Mouse (Mus musculus) left cerebral cortex, adult 8-10 months (tissue): ENCODE data around the gene Rnf181. TPM values are rescaled to one million over a fixed set of nuclear protein-coding genes. Genes with fewer than 3 reads are reported as not detected.

Experiments used
- DNase-seq, 2 experiments: peaks; one replicate each; pipeline ENCODE4 v3.0.0; 2022; ENCODE audit warnings: low spot score in 2 of 2
- total RNA-seq, 4 experiments: library from RNA; stranded (reverse); gene quantifications; 2 replicates each; pipeline ENCODE4 v1.2.4; 2022

Rnf181 gene
- total RNA-seq, 4 experiments from 2014 or later, result 76.4 to 85.1 (median 81.5) TPM

DNA sequence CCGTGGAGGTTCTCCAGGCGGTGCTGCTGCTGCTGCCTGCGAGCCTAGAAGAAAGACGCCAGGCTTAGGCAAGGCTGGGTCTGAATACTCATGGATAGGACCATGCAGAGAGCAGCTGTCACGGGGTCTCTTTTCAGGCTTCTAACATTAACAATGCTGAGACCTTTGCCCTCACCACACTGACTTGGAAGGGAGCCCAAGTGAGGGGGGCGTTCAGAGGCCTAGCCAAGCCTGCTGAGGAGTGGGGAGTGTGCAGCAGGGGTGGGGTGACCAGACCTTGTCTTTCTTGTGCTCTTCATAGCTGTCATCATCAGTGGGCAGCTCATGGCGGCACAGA, 6.2 kb downstream of the Rnf181 start:
- no peak for DNase-seq

DNA sequence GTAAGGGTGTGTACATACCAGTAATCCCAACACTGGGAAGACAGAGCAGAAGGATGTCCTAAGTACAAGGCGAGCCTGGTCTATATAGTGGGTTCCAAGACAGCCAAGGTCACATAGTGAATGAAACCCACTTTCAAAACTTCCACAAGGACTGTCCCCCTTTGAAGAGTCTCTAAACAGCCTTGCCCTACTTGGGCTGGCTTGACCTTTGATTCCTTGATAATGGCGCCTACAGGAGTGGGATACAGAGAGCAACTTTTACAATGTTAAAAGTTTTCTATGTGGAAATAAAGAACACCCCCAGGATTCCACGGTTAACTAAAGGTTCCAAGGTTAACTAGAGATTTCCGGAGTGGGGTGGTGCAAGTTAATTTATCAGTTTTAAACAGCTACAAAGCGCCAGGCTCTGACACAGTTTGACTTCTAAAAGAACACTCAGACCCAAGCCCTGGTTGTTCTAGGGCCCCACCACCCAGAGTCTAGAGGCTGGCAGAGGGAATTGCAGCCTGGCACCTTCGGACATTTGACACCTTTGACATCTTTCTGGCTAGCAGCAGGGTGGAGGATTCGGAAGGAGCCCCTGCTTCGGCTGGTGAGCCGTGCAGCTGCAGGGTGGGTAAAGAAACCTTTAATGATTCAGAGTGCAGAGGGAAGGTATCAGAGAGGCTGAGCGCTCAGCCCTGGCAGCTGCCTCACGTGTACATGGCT, 6.7 kb downstream of the Rnf181 start:
- no peak for DNase-seq

DNA sequence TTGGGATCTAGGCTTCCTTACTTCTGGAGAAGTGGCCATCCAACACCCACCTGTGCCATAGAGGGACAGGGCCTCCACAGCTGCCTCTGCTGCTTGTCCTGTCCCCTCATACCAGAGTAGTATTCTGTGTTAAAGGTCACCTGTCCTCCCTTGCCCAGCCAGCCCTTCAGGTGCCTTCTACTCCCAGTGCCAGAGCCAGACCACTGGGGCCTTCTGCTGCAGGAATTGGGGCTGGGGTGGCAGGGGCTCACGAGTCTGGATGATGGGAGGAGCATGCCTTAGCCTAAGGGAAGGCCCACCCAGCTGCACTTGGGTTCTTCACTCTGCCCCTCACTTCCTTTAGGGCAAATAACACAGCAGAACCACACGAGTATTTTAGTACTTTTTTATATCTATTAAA, 7.4 kb downstream of the Rnf181 start:
- no peak for DNase-seq

DNA sequence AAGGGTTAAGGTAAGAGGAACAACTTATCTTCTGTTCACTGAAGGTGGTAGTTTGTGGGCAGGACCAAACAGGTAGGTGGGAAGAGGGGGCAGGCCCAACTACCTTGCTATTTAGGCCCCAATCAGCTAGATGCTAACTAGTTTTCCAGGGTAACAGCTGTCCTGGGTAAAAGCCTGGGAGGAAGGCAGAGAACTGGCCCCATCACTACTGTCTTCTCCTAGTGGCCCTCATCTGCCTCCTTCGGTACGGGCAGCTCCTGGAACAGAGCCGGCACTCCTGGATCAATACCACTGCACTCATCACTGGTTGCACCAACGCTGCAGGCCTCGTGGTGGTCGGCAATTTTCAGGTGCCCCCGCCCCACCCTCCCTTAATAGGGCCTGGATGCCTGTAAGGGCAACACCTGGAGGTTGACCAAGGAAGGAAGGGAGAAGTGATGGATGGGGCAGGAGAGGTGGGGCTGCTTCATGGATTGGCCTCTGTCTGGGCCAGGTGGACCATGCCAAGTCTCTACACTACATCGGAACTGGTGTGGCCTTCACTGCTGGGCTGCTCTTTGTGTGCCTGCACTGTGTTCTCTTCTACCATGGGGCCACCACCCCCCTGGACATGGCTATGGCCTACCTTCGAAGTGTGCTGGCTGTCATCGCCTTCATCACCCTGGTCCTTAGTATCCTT, 8.5 kb downstream of the Rnf181 start:
- DNase-seq, result no peak

DNA sequence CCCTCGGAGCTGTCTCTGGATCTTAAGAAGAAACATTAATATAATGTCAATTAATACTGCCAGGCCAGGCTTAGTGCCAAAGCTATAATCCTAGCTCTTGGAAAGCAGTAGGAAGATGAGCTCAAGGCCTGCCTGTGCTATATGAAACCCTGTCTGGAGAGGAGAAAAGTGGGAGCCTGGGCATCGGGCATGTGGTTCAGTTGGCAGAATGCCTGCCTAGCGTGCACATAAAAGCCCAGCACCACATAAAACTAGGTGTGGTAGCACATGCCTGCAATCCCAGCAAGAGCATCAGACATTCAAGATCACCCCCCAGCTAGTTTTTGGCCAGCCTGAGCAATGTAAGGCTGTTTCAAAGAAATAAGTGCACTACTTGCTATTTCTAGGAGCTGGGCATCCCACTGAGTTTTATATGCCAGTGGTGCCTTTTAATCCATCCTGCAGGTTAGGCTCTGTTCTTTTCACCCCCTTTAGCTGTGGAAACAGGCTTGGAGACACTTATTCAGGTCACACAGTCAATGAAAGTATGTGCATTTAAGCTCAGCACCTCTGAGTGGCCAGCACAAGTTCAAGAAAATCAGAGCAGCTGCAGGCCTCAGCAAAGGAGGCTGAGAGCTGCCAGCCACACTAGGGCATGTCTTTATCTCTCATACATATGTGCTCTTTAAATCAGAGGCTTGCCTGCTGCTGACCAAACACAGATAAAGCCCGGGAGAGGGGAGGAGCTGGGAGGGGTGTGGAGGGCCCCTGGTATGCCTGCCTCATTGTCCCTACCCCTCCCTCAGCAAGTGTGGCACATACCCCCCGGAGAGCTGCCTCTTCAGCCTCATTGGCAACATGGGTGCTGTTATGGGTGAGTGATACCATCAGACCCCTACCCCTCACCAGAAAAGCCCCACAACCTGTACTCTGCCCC, 9.3 kb downstream of the Rnf181 start:
- no peak for DNase-seq

DNA sequence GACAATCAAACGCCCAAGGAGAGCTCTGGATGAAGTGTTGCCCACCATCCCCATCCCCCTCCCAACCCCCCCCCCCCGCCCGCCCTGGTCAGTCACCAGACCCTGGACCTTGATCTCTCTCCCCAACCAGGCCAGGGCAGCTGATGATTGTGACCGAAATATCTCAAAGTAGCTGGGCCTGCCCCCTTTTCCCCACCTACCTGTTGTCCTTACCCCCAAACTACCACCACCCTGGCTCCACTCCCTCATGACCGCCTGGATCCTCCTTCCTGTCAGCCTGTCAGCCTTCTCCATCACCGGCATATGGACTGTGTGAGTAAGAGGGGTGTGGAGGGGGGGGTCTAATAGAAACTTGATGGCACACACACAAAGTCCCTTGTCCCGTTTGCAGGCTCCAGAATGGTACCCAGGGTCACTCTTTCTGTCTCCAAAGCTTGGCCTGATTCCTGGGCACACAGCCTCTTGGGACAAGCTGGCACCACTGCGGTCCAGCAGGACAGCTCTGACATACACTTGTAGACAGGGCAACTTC, 10.7 kb downstream of the Rnf181 start:
- DNase-seq, result no peak

DNA sequence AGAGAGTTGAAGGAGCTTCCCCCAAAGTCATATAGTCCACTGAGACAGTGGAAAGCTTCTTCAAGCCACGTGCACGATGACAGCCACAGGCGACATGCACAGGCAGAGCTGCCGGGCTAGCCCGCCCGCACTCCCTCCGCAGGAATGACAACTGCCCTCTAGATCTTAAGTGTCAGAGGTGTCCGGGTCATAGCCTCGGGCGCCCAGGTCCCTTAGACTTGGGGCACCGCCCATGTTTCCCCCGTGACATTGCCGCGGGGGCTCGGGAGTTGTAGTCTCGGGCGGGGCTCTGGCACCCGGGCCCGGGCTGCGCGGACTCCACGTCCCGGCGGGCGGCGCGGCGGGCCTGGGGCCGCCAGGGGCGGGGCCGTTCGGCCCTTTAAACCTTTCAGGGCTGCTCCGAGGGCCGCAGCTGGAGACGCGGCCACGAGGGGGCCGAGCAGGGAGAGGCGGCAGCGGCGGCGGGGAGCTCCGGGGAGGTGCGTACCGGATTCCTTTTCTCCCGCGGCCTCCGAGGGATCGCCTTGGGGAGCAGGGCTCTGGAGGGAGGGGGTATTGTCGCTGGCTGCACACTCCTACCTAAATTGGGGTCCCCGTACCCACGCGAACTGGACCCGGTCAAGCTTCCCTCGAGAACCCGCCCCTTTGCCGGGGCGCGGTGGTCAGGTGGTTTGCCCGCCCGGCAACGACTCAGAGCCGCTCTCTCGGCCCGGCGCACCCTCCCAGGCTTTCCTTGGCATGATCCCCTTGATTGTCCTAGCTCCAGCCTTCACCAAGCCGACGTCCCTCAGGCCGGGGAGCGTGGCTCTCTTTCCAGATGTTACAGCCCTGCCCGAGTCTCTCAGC, 11.5 kb downstream of the Rnf181 start, which contains the start of gene Tmem150a:
TSS of gene Tmem150a (plus strand) at position 382 of the 846 bp plus-strand sequence.
- DNase-seq, result peak; percentile 63 to 70

DNA sequence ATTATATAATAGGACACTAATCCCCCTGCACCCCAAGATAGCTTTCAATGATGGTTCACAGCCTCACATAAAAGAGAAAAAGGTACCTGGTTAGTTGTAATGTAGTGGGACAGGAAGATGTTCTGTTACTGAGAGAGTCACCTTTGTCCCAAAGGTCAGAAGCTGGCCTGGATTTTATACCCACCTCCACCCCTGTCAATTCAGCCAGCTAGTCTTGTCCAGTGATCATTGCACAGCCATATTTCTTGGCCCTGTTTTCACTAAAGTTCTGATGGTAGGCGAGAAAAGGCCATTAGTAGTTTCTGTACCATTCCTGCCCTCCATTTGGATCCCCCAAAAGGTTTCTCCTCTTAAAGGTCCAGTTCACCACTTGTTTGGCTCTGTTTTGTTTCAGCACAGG, 12.7 kb downstream of the Rnf181 start:
- no peak for DNase-seq

DNA sequence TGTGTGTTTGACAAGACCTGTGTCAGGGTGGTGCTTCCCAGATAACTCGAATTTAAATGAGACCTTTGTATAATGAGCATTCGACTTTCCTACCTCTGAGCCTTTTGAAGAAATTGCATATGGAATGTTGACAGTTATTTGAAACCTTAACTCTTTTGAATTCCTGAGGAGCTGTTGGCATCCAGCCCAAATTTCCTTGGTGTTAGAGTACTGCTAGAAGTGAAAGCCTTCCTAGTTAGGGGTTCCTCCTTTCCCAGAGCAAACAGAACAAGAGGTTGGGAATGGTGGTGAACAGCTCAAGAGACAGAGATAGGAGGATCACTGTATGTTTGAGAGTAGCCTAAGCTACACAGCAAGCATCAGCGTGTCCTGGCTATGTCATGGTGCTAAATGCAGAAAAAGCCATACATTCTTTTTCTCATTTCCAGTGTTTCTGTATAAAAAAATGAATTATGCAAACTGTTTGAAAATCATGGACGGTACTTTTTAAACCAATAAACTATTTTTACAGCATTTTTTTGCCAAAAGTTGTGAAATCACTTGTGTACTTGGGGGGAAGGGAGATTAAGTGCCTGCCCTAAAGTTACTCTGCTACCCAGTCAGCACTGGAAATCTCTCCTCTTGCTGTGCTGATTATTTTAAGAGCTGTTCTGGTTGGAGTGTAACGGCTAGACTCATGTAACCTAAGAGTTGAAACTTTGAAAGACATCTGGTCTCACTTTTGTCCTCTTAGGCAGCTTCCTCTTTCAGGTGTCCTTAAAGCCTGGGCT, 13.9 kb downstream of the Rnf181 start:
- DNase-seq, result no peak

DNA sequence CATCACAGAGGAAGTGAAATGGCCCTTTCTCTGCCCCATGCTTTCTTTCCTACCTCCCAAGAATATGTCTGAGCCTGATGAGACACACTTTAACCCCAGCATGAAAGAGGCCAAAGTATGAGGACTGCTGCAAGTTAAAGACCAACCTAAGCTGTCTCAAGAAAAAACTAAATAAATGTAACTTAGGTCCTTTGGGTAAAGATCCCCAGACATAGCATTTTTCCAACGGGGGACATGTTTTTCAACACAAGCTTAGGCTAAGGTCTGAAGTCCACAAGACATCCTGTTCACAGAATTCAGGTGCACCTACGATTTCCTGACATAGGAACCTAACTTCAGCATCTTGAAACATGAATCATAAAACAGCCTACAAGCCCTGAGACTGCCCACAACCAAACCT, 16.5 kb downstream of the Rnf181 start:
- no peak for DNase-seq

DNA sequence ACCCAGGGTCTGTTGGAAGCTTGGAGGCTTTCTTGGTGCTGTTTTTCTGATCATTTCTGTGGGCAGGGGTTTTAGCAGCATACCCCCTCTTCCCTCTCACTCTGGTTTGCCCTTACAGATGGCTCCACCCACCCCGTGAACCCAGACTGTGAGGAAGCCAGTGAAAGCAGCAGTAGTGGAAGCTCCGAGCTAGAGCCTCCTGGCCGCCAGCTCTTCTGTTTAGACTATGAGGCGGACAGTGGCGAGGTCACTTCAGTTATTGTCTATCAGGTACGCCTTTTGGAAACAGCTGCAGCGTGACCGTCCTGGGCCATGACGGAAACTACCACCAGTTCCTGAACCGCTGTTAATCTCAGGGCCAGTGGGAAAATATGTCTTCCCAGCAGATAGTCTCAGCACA, 18.3 kb downstream of the Rnf181 start:
- DNase-seq, result no peak

DNA sequence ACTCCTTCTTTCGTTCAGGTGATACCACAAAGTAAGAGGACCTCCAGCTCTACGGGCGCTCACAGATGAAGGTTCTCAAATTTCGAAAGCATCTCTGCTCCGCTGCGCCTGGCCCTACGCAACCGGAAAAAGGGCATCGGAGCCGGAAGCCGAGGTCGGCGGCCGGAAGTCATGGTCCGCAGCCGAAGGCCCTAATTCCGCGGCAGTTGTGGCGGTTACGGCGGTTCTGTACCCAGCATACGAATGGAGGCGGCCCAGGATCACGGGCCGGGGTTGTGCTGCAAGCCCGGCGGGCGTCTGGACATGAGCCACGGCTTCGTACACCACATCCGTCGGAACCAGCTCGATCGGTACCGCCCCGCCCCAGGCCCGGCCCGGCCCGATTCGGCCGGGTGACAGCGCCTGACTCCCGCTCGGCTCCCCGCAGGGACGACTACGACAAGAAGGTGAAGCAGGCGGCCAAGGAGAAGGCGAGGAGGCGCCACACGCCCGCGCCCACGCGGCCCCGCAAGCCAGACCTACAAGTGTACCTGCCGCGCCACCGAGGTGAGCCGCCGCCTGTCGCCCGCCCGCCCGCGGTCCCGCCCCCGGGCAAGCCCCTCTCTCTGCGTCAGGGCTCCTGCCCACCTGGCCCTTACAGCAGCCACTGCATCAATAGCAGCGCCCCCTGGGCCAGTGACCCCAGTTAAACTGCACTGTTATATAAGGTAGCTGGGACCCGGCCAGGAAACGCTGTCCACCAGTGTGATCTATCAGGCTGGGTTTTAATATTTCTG, 19.4 kb downstream of the Rnf181 start, which contains the start of gene 0610030E20Rik:
TSS of gene 0610030E20Rik (plus strand) at position 152 of the 776 bp plus-strand sequence.
- peak in 1 of 2 experiments; percentile 69 for DNase-seq

DNA sequence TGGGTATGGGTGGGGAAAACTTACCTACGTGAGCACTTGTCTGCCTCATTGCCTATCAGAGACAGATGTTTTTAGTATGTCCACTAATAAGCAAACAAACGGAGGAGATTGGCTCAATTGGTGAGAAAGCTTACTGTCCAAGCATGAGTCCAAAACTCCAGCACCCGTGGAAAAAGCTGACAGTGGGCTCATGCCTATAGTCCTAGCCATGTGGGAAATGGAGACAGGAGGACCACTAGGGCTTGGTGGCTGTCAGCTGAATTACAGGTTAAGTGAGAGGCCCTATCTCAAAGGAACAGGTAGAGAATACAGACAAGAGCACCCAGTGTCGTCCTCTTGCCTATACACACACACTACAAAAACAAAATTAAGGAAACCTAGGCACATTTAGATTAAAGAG, 20.5 kb downstream of the Rnf181 start:
- DNase-seq, result no peak

DNA sequence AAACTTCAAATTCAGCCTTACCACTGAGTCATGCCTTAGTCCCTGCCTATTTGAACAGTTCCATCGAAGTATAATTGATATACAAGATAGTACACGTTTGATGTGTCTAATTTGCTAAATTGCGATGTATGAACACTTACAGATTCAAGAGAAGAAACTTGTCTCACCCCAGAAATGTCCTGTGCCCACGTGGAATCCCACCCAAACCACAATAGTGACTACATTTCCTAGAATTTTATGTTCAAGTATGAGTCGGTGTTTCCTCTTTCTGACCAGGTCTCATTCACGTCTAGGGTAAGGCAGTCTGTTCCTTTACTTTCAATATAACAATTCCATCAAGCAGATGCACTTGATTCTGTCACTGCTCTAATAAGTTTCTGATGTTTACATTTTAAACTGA, 21.1 kb downstream of the Rnf181 start:
- no peak for DNase-seq

DNA sequence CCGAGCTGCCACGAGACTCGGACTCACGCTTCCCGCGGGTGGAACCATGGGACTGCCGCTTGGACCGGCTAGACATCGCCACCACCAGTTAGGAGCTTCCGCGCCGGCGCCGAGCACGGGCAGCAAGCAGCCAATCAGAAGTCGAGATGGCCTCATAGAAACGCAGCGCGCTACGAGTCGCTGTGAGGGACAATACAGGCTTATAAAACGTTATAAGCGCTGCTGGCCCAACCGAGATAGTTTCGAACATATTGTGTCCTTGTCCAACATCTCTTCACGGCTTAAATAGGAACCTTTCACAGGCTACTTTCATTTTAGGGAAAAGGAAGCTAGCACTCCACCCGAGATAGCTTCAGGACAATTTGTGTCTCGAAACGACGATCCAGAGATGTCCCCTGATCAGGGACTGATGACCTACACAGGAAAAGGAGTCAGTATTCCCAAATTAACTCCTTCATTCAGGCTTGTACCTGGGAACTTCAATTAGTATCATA, 21.6 kb downstream of the Rnf181 start, which contains the start of gene Usp39:
TSS of gene Usp39 (minus strand) at position 111 of the 494 bp plus-strand sequence.
- DNase-seq, result peak; percentile 90 to 93

DNA sequence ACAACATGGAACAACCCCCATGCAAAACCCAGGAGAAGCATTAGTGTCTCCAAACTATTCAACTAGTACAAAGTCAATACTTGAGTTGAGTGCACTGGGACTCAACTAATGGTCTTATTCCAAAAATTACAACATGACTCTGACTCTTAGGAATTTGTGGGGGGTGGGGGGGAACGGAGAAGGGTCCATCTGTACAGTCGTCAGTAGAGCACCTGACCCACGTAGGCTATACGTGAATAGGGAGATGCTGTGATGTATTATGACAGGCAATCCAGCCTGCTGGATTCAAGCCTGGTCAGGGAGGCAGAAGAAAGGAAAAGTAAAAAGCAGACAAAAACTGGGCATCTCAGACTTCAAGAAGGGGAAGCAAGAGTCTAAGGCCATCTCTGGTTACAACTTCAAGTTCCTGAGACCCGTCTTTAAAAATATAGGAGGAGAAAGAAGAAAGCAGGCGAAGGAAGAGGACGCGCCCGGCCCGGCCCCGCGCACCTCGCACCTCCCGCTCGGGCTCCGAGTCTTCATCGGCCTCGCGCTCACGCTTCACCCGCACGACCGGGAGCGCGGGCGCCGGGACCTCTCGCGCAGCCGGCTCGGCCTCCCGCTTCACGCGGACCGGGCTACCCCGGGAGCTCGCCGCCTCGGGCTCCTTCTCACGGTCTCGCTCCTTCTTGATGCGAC, 22.2 kb downstream of the Rnf181 start:
- no peak for DNase-seq

DNA sequence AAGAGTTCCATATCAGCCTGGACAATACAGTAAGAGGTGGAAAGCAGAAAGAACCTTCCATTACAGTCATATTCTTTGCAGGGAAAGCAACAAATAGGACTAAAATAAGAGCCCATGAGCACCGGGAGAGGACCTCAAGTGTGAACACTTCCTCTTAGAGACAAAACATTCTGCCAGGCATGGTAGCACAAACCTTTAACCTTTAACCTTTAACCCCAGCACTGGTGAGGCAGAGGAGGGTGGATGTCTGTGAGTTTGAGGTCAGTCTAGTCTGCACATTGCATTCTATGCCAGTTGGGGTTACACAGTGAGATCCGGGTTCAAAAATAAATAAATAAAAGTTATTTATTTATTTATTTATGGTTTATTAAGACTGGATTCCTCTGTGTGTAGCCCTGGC, 26.3 kb downstream of the Rnf181 start:
- DNase-seq, result no peak

DNA sequence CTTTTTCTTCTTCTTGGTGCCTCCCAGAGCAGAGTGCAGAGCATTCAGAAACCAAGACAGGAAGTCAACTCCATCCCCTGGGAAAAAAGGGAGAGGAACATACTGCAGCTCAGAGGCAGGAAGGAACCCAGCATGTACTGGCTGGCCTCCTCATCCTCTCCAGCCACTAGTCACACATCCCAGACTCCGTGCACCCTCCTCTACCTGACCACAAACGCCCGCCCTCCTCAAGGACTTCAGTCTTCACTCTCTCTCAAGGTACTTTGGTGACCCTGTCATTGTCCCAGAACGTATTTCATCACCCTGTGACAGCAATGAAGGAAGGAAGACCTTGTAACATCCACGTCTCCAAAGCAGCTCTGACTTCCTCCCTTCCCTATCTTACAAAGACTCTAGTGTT, 33.6 kb downstream of the Rnf181 start:
- DNase-seq, result no peak
